ENCODE assay signal across 7 mouse cellular contexts in the genomic region with DNA sequence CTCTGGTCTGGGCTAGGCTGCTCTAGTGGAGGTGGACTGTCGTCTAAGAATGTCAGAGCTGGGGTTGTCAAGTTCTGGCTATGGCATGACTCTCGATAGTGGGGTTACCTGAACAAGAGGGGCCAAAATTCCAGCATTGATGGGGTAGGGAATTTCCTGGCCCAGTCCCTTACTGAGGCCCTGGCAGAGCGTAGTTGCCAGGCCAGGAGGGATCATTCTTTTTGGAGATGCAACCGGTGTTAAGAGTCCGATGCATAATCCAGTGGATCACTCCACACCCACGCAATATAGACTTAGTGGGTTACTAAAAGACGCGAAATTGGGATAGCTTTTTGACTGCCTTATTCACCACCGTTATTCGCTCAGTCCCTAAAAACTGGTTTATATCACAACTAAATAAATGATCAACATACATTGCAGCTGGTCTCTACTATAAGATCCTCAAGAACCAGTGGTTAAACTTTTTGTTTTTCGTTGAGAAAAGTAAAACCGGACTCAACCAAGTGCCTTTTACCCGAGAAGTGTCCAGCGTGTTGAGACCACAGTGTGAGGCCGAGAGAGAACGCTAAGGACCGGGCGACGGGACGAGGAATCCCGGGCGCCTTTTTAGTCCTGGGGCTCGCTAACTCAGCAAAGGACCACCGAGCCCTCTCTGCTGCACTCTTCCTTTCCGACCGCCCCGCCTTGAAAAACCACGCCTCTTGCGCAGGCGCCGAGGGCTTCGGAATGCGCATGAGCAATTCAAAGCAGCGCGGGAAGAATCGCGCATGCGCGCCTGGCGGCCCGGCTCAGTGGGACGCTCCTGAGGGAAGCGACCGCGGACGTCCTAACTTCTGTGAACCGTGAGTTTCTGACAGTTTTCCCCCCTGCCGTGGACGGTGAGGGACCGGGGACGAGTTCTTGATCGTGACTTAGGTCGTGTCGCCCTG. TPM values are rescaled to one million over a fixed set of nuclear protein-coding genes. Genes with fewer than 3 reads are reported as not detected.
DNase-seq lines count a peak whose midpoint lies in the region; ATAC-seq lines count a peak whose summit lies in the region.

A gene (plus strand): TSS at position 739 of the 929 bp plus-strand sequence.

- H3K27ac ChIP-seq in intestine, embryonic 15.5 days: peak within 1 kb of the TSS; percentile 61; the same call in 1 of the 2 replicates
- peak within 1 kb of the TSS; percentile 94 for H3K27ac ChIP-seq in midbrain, embryonic 10.5 days (replicated peaks)

- H3K9me3 ChIP-seq in intestine, embryonic 15.5 days: no peaks in the 10 kb centered on the region
- H3K9me3 ChIP-seq in midbrain, embryonic 10.5 days (replicated peaks): no peaks in the 10 kb centered on the region

- WGBS in intestine, embryonic 15.5 days: 5% methylated on average over 54 of the region's 54 CpGs
- WGBS in midbrain, embryonic 10.5 days: 6% methylated on average over 54 of the region's 54 CpGs

- ATAC-seq in intestine, embryonic 15.5 days: peak; percentile 96

- peaks cover 3% of the 10 kb centered on the region; the same call in 1 of the 2 replicates for H3K36me3 ChIP-seq in intestine, embryonic 15.5 days
- peaks cover 25% of the 10 kb centered on the region for H3K36me3 ChIP-seq in midbrain, embryonic 10.5 days

- H3K27me3 ChIP-seq in intestine, embryonic 15.5 days (replicated peaks): no peaks in the 10 kb centered on the region
- no peaks in the 10 kb centered on the region for H3K27me3 ChIP-seq in midbrain, embryonic 10.5 days (ENCODE audit: low read depth, poor library complexity, severe bottlenecking)

- intact Hi-C loops in left cerebral cortex, postnatal 25 days (cut with DNase I): no loop called here

- peak within 1 kb of the TSS; percentile 87 for H3K4me2 ChIP-seq in intestine, embryonic 15.5 days (replicated peaks)

- H3K4me3 ChIP-seq in intestine, embryonic 15.5 days (replicated peaks): peak within 1 kb of the TSS; percentile 53
- H3K4me3 ChIP-seq in midbrain, embryonic 10.5 days: peak within 1 kb of the TSS; percentile 92

- peak; percentile 94 to 99 for DNase-seq in adrenal gland, adult (ENCODE audit: inconsistent age in 2 of 2, low spot score in 1 of 2)
- DNase-seq in embryo, embryonic 10.5 days (ENCODE audit: low spot score): peak; percentile 97
- peak; percentile 85 for DNase-seq in gastrocnemius, postnatal 25 days
- DNase-seq in left cerebral cortex, postnatal 25 days (ENCODE audit: low spot score in 2 of 2): peak; percentile 91 to 94
- peak; percentile 95 for DNase-seq in midbrain, embryonic 10.5 days (ENCODE audit: low spot score)
- DNase-seq in right cerebral cortex, postnatal 4 days: peak; percentile 95

- H3K9ac ChIP-seq in intestine, embryonic 15.5 days: peak within 1 kb of the TSS; percentile 56

- H3K4me1 ChIP-seq in intestine, embryonic 15.5 days (replicated peaks): 0 out of 2 replicates have a peak, but pooled peaks cover 7% of the 10 kb centered on the region
- peaks cover 25% of the 10 kb centered on the region for H3K4me1 ChIP-seq in midbrain, embryonic 10.5 days

RNA-seq across cellular contexts. Expression of the gene that starts here (rescaled TPM):
- under 1 TPM; 0.31 to 0.46 TPM for total RNA-seq in gastrocnemius, postnatal 25 days (2021)
- 36.1 and 36.8 TPM in 2 replicates for polyA plus RNA-seq in intestine, embryonic 15.5 days (2015; fragmentation: Nextera tagmentation; extraction: Ambion mirVana)
- total RNA-seq in left cerebral cortex, postnatal 25 days (2021): 10 to 100 TPM; 10.9 to 11.1 TPM
- 59.3 and 63.5 TPM in 2 replicates for polyA plus RNA-seq in midbrain, embryonic 10.5 days (2016; fragmentation: Nextera tagmentation; extraction: Ambion mirVana)

Comparison
In these comparisons a context has a peak if more than half of its experiments do, and no peak if none do; other contexts are left out.
1. Peak in every context shown above with its lines: DNase-seq, ATAC-seq, H3K4me3 ChIP-seq and H3K27ac ChIP-seq.
2. RNA of the gene that starts here (total RNA-seq): 10.9 to 11.1 TPM in left cerebral cortex, postnatal 25 days; 0.31 to 0.46 TPM in gastrocnemius, postnatal 25 days; every median in the first group is over 4 times any median in the second.
3. Peak in DNase-seq in gastrocnemius, postnatal 25 days; RNA of the gene not detected or under 1 TPM.